Mouse (Mus musculus) kidney, postnatal 14 days (tissue): Measurements from ENCODE around the gene Bad.

Experiments
- DNase-seq: peaks from one replicate; pipeline ENCODE4 v3.0.0; 2022; ENCODE audit warnings: mixed read lengths

The Bad gene

DNA sequence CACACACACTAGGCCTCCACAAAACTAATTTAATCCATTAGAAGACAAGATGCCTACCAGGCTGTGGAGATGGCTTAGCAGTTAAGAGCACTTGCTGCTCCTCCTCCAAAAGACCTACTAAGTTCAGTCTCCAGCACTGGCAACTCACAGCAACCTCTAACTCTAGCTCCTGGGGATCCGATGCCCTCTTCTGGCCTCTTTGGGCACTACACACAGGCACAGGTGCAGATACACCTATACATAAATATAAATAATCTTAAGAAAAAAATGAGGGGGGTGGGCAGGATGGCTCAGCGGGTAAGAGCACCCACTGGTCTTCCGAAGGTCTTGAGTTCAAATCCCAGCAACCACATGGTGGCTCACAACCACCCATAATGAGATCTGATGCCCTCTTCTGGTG is 5.4 kb upstream of the Bad start:
- DNase-seq: no peak

DNA sequence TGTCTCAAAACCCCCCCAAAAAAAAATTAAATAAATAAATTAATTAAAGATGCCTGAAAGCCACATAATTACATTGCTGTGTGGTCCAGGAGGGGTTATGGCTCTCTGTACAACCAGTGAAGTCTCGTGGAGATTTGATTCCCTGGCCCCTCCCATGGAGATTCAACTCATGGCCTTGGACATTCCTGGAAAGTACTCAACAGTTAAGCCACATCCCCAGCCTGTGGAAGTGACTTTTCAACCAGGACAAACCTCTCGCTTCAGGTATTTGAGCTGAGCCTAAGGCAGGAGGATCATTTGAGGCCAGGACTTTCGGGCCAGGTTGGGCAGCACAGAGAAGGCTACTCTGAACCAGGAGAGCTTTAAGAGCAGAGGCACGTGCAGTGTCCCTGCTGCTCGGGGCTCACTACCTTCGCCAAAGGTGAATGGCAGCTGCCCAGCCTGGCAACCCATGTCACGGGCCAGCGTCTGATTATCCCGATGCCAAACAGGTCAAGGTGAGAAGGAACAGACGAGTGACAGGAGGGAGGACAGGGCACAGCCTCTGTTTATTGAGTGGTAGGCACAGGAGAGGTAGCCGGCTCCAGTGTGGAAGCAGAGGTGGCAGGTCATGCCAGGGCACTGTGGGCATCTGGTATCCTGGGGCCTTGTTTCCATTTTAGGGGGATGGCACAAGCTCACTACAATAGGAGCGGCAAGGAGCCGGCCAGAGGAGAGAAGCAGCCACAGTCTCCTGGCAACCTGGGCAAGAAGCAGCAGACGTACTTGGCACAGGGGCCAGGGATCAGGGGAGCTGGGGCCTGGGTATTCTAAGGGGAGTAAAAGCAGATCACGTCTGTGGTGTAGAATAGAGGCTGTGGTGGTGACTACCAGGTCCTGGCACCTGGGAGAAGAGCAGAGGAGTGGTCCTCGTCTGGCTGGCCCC is 3.9 kb upstream of the Bad start:
- no peak for DNase-seq

DNA sequence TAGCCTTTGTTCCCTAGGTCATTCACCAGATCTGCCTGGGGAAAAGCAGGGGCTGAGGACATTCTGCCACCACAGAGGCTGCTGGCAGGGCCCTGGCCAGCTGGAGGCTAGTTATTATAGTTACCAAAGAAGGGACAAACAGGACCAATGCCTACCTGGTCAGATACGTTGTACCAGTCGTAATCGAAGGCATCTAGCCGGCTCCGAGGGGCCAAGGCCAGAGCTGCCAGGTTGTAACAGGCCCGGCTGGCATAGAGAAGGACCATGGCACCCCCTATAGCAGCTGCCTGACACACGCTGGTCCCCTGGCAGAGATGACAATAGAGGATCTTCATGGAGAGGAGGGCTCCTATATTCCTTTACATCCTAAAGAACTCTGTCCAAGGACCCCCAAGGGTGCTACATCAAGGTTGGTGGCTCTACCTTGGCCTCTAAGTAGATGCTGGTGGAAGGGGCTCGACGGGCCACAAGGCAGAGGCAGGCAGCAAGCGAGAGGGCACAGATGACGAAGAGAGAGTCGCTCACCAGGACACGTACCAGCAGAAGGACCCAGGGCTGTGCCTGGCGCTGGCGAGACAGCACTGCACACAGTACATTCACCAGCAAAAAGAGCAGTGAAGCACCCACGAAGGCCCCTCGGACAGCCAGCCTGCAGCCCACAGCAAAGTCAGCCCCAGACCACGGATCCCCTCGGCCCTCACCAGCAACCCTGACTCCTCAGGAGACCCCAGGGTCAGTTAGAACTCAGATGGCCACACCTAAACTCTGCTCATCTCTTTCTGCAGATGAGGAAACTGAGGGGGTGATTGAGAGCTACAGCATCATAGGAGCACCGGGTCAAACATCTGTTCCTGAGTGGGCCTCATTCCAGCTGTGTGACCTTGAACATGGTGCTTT is 2.3 kb upstream of the Bad start:
- DNase-seq: no peak

DNA sequence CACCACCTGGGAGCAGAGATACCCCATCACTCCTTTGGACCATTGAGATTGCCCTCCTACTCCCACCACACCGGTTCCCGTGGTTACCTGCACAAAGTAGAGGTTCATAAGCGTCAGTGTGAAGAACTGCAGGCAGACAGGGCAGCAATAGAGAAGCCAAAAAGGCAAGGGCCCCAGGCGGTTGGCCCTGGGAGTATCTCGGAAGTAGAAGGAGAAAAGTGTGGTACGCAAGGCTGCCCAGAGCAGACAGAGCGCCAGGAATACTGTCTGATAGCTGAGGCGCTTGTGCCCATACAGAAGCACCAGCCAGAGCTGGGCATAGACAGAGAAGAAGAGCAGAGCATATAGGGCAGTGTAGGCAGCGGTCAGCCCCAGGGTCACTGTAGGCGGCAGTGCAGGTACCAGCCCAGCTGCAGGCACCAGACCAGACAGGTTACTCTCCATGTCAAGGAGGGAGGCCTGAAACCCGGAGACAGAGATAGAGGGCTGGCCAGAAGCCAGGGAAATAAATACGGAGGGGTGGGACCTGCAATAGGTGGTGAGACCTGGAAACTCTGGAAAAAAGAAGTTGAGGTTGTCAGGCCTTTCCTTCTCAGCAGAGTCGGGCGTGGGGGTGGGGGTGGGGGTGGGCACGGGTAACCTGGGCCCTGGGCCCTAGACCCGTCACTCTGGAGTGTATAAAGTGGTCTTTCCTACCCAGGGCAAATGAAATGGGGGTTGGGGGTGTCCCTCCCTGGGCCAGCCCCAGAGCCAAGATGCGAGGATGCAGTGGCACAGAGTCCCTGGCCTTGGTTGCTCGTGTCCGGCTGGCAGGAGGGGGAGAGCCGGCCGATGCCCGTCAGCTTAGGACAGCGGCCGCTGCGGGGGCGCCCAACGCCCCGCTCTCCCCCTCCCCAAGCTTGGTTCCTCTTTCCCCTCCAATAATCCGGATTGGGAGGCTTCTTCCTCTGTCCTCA is 987 bp upstream of the Bad start:
- DNase-seq: peak; percentile 37

DNA sequence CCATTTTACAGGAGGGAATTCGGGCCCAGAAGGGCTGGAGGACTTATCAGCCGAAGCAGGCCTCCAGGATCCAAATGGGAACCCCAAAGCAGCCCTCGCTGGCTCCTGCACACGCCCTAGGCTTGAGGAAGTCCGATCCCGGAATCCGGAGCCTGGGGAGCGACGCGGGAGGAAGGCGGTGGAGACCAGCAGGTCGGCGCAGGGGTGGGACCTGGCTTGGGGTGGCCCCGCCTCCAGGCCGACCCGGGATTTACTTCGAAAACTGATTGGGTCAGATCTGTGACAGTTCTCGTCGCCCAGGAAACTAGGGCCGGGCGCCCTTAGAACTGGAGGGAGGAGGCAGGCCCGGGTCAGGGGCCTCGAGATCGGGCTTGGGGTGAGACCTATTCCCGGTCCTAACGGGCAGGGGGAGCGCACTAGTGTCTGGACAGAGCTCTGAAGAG is 609 bp downstream of the Bad start, which contains the start of gene Gpr137:
Gene Gpr137 (minus strand): TSS at position 232 of the 443 bp plus-strand sequence.
- peak; percentile 98 for DNase-seq

DNA sequence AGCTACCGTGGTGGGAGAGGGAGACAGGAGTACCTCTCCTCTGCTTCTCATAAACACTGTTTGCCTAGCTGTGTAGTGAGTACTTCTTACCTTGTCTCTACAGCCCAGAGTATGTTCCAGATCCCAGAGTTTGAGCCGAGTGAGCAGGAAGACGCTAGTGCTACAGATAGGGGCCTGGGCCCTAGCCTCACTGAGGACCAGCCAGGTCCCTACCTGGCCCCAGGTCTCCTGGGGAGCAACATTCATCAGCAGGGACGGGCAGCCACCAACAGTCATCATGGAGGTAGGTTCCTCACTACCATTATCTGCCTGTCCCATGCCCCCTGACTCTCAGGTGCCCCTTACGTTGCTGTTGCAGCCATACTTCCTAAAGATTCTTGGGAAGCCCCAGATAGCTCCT is 1.1 kb downstream of the Bad start:
- no peak for DNase-seq

DNA sequence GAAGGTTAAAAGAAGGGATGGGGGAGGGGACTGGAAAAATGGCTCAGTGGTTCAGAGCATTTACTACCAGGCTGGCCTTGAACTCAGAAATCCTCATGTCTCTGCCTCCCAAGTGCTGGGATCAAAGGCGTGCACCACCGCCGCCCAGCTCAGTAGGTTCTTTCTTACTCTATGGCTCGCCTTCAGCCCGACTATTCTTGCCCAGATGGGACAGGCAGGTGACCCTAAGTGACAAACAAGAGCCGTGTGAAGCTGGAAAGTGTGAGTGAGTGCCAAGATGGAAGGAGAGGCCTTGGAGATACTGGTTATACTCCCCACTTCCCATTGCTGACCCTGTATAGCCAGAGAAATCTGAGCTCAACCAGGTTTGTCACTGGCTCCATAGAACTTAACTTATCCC is 2.0 kb downstream of the Bad start:
- no peak for DNase-seq

DNA sequence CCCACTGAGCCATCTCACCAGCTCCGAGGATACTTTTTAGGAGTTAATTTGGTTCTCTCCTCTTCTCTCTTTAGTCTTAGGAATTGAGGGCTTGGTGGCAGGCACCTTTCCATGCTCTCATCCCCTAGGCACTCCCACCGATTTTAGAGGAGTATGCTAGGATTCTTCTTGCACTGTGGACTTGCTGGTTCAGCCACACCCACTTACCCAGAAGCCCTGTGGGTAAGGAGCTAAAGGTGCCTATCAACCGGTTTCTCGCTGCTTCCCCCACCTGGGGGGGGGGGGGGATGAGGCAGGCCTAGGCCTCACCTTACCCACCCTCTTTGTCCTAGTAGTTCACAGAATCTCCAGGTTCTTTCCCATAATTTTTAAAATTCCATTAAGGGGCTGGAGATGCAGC is 6.1 kb downstream of the Bad start:
- no peak for DNase-seq

DNA sequence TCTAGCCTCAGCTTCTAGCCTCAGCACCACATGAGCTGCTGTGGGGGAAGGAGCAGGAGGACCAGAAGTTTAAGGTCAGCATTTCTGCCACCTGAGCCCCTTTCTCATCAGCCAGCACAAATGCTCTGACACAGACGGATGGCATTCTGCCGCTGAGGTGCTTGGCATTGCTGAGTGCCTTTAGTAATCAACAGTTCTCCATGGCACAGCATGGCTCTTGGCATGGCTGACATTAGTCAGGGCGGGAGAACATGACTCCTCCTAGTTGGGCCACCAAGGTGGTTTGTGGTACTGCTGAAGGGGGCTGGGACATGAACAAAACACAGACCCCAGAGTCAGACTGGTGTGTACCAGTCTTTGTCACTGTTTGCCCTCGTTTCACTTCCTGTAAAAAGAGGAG is 6.5 kb downstream of the Bad start:
- no peak for DNase-seq

DNA sequence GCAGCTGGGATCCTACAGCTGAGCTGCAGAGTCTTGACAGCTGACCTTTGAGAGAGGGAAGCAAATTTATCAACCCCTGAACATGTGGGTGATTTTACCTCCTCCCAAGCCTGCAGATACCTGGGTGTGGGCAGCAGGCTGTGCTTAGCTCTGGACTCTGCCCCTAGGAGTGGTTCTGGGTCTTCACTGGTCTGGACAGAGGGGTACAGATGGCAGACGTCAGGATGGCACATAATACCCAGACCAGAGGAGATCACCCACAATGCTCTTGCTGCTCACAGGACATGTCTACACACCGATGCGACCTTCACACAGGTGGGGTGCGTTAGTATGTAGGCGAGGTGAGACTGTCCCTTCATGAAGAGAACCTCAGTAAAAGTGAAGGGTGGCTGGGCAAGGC is 7.9 kb downstream of the Bad start:
- no peak for DNase-seq

DNA sequence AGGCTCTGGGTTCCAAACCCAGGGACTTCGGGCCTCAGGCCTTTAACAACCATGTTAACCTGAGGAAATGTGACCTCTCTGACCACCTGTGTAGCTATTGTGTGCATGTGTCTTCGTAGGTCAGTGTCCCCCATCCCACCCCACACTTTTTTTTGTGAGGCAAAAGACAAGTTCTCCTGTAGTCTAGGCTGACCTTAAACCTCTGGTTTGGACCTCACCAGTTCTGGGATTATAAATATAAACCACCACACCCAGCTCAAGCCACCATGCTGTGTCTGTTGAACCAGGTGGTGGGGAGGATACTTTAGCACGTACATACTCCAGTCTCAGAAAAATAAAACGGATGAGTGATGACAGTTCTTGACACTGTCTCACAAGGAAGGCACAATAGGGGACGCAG is 8.3 kb downstream of the Bad start:
- no peak for DNase-seq

DNA sequence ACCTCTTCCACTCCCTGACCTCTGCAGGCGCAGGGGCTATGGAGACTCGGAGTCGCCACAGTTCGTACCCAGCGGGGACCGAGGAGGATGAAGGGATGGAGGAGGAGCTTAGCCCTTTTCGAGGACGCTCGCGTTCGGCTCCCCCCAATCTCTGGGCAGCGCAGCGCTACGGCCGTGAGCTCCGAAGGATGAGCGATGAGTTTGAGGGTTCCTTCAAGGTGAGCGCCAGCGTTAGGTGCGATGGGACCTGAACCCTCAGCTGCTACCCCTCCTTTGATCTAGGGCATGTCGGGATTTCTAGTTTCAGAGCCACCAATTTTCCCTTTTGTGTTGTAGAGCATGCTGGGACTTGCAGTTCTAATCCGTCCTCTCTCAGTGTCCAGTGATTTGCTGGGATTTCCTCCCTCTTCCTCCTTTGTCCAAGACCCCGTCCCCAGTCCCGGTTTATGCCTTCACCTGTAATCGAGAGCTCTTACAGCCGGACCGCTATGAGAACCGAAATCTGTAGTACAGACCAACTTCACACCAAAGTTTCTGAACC is 9.0 kb downstream of the Bad start:
- DNase-seq: peak; percentile 72

DNA sequence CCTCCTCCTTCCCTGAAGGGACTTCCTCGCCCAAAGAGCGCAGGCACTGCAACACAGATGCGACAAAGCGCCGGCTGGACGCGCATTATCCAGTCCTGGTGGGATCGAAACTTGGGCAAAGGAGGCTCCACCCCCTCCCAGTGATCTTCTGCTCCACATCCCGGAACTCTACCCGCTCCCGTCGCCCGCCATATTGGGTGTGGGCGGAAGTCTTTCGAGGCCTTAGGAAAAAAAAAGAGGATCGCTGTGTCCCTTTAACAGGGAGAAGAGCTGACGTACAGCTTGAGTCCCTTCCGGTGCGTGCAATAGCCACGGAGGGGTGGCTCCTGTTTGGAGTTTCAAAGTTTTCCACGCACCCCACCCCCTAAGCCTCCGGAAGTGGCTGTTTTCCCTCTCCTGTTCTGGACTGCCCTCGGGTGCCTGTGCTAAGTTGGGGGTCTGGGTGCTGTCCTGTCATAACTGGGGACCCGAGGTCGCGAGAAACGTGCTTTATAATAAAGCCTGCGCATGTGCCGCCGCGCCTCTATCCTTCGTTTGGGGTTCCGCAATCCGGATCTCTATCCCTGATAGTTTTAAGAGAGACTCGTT is 9.8 kb downstream of the Bad start:
- DNase-seq: peak; percentile 97

DNA sequence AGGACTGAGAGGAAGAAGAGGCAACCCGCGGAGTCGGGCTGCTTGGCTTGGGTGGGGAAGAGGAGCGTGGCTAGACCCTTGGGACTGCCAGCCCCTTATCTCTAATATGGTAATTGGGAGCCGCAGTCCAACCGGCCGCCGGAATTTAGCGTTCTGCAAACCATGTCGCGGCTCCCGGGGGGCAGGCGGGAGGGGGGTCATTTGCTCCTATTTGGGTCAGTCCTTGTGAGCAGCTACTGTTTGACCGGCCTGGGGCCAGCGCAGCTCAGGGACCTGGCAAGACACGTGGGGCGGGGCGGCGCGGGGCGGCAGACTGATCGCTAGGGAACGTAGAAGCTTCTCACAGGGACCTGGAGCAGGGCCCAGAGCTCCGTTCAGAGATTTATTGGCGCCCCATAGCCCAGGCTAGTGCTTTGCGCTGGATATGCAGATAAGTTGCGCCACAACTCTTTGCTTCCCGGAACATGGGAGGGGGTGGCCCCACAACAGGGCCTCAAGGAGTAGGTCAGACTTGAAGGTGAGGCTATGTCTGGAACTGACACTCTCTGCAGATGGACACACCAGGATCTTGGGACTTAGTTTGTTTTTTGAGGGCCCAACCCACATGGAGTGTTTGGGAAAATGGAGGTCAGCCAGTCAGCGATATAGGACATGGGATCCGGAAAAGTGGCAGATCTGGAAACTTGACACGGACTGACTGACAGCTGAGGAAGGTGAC is 10.5 kb downstream of the Bad start:
- peak; percentile 92 for DNase-seq

DNA sequence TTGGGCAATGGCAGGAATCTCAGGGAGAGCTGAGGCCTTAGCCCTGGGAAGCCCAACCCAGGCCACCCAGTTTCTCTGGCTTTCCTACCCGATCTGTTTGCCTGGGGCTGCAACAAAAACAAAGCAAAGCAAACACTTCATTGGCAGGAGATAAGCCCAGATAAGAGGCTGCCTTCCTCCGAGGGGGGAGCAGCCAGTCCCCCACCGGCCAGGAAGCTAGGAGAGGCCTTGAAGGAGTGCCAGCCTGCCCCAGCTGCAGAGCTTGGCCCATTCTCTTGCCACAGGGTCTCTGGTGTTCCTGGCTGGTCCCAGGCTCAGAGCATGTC is 11.0 kb downstream of the Bad start:
- DNase-seq: peak; percentile 74

DNA sequence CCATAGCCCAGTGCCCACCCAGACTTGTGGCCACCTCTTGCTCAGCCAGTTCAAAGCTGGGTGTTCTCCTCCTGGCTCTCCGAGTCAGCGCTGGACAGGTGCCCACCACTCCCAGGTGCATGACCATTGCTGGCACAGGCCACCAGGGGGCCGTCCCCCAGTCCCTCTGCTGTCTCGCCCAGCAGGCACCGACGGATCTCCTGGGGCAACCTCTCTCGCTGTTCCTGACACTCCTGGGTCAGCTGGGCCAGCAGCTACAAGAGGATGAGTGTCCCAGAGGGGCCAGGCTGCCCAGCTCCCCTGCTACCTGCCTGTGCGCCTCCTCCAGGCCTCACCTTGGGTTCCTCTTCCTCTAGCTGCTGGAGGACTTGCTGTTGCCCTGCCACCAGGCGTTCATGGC is 12.4 kb downstream of the Bad start:
- peak; percentile 78 for DNase-seq

DNA sequence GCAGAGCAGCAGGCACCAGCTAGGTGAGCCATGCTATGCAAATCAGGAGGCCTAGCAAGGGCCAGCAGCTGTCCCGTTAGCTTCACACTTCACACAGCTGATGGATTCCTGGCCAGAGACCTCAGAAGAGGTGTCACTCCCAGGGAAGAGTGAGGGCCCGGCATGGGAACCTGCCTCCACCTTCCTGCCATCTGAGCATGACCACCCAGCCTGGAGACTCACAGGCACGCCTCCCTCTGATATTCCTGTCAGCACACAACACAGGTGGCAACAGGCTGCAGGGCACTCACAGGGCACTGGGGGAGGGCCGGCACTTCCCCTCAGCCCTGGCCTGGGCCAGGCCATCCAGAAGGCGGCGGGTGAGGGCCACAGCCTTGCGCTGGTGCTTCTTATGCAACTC is 13.8 kb downstream of the Bad start:
- DNase-seq: no peak

DNA sequence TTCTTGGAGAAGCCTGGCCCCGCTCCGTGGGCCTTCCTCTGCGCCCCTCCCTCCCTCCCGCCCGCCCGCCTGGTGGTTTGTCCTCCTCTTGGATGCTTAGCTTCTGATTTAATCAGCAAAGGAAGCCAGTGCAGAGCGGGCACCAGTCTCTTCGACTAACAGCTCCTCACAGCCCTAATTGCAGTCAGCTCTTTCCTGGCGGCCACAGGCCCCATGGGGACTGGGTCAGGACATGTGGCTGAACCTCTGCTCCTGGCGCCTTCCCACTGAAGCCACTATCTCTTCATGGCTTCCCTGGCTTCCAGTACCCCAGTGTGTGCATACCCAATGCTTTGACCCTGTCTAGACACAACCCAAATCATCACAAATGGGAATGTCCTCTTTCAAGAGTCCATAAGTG is 14.8 kb downstream of the Bad start:
- DNase-seq: no peak

DNA sequence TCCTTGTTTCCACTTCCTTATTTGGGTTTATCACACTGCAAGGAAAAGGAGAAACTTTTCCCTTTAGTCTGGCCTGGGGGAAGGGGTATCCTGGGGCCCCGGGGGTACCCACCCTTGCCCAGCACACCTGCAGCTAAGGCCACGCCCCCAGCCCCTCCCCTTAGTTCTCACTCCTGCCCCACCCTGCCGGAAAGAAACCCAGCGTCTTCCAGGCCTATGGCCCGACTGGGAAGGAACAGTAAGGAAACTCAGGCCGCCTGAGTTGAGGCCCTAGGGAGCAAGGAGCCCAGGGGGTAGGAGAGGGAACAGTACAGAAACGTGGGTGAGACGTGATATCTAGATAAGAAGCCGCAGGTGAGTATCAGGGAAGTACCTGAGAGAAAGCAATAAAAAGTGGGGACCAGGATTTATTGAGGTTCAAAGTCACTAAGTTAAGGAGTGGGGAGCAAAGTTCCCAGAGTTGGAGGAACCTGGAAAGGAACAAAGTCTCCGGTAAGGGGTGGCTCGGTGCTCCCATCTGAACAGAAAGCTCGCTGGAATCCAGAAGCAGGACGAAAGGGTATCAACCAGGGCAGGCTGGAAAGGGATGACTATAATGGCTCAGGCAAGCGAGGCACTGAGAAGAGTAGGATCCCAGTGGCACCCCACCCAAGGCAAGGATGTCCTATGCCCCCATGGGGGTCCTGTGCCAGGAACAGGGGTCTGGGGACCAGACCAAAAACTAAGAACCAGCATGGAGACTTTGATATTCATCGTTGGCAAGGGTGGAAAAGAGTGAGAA is 27.0 kb downstream of the Bad start:
- peak; percentile 66 for DNase-seq

DNA sequence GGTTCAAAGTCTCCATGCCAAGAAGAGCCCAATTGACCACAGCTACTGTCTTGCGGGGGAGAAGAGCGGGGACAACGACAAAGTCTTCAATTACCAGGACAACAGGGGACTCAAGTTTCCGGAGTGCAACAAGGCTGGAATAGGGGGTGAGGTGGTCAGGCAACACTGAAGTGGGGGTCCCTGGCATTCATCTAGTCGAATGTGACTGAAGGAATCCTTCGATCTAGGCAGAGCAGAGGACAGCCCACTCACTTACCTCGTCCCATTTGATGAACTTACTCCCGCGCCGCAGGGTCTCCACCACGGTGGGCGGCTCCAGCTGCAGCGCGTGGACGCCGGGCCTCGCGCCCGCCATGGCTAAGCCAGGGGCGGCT is 27.6 kb downstream of the Bad start:
- no peak for DNase-seq
